Mouse (Mus musculus) gastrocnemius, adult 2 months (tissue): ENCODE measurements around the gene Mib2. TPM values are rescaled to one million over a fixed set of nuclear protein-coding genes. Genes with fewer than 3 reads are reported as not detected.

Source experiments
- DNase-seq: peaks from one replicate; pipeline ENCODE4 v3.0.0; 2022
- H3K27ac ChIP-seq: fragments of 200-600 bp; 2 replicates; pipeline ENCODE4 v1.8.1; 2022; ENCODE audit warnings: mild to moderate bottlenecking
- H3K4me3 ChIP-seq: fragments of 200-600 bp; 2 replicates; pipeline ENCODE4 v1.8.1; 2022; ENCODE audit warnings: mild to moderate bottlenecking, moderate library complexity
- CTCF ChIP-seq: fragments of 200-600 bp; IDR thresholded peaks from 2 replicates; pipeline ENCODE4 v1.8.1; 2022; ENCODE audit warnings: antibody characterized with exemption, mild to moderate bottlenecking, moderate library complexity
- intact Hi-C: fragments of 180-260 bp; cut with DNase I; formaldehyde crosslinking; loops from one replicate; pipeline ENCODE4 v1.15.1; 2025
- long read RNA-seq, 2 experiments: library from polyadenylated mRNA; stranded (forward); transcript quantifications; one replicate each; pipeline ENCODE4 v2.0.0; 2021
- total RNA-seq, 2 experiments: library from RNA; stranded (reverse); gene quantifications; 2 replicates each; pipeline ENCODE4 v1.2.3; 2021

Gene Mib2
- total RNA-seq, result 10 to 100 TPM; 17.7 to 19.8 TPM
- long read RNA-seq, experiment 1, transcript Mib2-201 (19 exons, 3,642 nt), result major isoform, 5 of 41 reads
- long read RNA-seq, experiment 1, partial matches to known transcripts, result 14 of 41 reads
- long read RNA-seq, experiment 1, other reads (novel, unspliced or antisense), result 22 of 41 reads
- long read RNA-seq, experiment 2, partial matches to known transcripts, result 9 of 37 reads
- long read RNA-seq, experiment 2, other reads (novel, unspliced or antisense), result 26 of 37 reads

DNA sequence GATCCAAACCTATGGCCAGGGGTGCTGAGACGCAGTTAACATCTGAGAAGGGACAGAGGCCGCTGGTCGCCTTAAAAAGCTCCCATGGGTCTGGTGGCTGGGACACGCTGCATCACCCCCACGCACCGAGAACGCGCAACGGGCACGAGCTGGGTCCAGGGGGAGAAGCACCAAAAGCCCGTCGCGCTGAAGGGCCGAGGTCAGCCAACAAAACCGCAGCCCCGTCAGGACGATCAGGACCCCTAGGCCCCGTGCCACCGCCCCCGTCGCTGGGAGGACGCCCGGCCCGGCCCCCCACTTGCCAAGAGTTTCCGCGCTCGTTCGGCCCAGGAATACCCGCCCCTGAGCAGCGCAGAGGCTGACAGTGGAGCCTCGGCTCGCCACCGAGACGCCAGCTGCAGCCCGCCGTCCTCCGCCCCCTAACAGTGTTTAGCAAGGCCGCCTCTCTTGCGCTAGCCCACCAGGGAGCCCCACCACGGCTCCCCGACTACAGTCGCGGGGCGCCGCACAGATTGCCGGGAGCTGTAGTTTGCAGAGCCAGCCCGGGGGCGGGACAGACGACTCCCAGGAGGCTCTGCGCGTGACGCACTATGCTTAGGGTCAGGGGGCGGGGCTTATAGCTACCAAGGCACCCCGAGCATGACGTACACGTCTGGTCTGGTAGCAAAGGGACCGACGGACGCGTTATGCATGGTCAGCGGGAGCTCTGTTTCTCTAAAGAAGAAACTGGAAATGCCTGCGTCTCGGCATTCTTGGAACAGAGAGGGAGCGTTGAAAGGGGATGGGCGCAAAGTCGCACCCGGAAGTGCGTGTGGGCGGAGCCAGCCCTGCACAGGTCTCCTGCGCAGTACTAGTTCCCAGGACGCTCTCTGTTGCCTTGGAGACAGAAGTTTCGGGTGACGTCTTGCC lies at the start of gene Mib2:
Gene Mib2, minus strand, starts transcription at position 510 of the 909 bp plus-strand sequence.
- Histone ChIP-seq H3K4me3 (peak within 1 kb of the TSS; percentile 98), H3K27ac (peak within 1 kb of the TSS; percentile 95)
- no peak for TF ChIP-seq CTCF
- peak; percentile 97 for DNase-seq
- intact Hi-C loops, result loop anchor here (5.0 kb wide), 1 partner anchor 42 kb away; no protein-coding TSS in a partner anchor

DNA sequence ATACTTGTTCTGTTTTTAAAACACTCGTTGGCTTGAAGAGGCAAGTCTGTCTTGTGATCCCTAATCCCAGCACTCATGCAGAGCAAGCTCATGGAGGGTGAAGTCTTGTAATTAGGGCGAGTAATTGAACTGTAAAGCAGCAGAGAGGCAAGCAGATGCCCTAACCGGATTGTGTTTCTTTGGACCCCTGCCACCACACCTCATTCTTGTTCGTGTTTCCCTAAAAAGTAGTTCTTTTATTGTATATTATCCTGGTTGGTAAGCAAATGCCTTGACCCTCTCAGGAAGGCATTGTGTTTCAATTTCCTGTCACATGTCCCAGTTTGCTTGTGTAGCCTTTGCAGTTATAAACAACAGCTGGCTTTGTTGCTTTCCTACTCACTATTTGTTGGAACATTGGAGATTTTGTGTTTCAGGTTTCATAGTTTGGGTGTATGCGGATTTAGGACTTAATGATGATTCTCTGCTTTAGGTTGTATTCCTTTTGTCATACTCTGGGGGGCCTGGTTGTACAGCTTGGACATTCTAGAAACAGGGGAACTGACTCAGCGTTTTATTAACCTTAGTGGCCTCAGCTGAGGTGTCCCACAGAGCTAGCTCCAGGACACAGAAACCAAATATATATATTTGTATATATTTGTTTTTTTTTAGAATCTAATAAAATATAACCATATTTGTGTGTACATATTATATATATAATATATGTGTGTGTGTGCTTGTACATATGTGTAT lies 41.7 kb upstream of the Mib2 start:
- Histone ChIP-seq H3K27ac (peak overlapping the region; percentile 76), H3K4me3 (peak overlapping the region; percentile 25)
- TF ChIP-seq CTCF, result no peak
- no peak for DNase-seq
- intact Hi-C loops, result no loop called here

DNA sequence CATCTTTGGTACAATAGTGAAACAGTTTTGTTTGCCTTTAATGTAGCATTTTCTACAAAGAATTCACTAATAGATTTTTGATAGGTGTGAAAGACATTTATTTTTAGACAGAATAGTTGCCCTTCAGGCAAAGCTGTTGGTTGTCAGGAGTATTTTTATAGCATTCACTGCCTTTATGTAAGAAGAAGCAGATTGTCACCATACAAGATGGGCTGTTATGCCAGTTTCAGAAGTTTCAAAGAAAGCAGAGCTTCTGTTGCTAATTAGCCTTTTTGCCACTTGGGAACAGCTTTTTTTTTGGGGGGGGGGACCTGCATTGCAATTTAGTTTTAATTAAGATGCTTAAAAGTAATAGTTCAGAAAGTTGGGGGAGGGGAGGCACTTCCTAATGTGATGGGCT lies 40.0 kb upstream of the Mib2 start:
- no peak for TF ChIP-seq CTCF
- DNase-seq, result no peak
- no peak overlapping the region for H3K4me3 ChIP-seq
- H3K27ac ChIP-seq, result peak overlapping the region; percentile 76; the same call in 1 of the 2 replicates
- intact Hi-C loops, result loop anchor here (10.0 kb wide), 1 partner anchor 344 kb away; the partner anchor contains the start of gene Prkcz

DNA sequence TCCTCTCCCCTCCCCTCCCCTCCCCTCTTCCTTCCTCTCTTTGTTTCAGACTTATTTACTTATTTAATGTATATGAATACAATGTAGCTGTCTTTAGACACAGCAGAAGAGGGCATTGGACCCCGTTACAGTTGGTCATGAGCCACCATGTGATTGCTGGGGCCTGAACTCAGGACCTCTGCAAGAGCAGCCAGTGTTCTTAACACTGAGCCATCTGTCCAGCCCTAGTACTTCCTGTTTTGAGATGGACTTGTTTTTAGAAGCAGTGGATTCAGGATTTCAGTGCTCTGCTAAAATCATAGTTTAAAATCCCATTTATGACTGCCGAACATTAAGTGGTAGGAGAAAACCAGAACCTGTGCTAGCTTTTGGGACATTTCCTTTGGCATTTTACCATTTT lies 39.6 kb upstream of the Mib2 start:
- intact Hi-C loops, result loop anchor here (10.0 kb wide), 1 partner anchor 344 kb away; the partner anchor contains the start of gene Prkcz
- TF ChIP-seq CTCF, result no peak
- no peak overlapping the region; the same call in 1 of the 2 replicates for H3K4me3 ChIP-seq
- H3K27ac ChIP-seq, result peak overlapping the region; percentile 76; the same call in 1 of the 2 replicates
- DNase-seq, result no peak

DNA sequence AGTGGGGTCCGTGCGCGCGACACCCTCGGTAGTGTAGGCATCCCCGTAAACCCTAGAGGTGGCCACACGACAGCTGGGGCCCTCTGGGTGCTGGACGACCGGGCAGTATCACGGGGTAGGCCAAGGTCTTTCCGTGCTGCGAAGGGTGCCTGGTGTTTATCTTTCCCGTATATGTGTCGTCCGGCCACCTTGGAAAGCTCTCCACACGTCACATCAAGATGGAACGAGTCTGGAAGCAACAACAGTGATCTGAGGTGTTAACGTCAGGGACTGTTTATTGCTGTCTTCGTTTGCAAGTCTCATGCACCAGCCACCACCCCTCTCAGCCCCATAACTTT lies 36.6 kb upstream of the Mib2 start:
- Histone ChIP-seq H3K4me3 (peak overlapping the region; percentile 85), H3K27ac (peak overlapping the region; percentile 98)
- no peak for TF ChIP-seq CTCF
- DNase-seq, result no peak
- intact Hi-C loops, result loop anchor here (10.0 kb wide), 1 partner anchor 341 kb away; the partner anchor contains the start of gene Prkcz

DNA sequence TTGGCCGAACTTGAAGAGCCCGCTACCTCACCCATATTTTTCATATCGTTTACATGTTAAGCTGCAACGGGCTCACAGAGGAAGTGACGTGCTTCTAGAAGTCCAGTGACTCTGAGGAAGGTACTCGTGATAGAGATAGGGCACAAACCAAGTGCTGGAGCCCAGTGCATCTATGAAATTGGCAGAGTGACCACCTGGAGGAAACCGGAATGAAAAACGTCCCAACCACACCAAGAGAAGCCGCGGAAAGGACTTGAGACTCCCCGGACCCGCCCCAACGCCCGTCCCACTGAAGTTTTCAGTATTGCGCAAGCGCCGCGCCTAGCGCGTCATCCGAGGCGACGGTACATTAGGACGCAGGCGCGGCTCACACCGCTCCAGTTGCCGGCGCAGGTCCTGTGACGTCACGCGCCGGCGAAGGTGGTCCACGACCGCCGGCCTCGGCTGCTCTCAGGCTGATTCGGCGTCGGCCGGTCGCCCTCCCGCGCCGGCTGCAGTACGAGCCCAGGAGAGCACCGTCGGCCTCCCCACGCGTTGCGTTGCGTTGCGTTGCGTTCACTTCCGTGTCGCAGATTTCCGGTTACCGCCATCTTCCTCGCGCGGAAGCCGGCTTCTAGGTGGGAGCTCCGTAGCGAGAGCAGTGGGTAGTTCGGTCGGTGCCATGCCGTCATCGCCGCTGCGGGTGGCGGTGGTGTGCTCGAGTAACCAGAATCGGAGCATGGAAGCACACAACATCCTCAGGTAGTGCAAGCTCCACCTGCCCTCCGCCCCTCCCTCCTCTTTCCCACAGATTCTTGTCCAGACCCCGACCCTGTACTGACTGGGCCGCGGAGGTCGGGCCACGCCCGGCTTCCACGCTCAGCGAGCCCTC lies 36.0 kb upstream of the Mib2 start, which contains the start of gene Ssu72:
Gene Ssu72, plus strand, starts transcription at position 80 of the 871 bp plus-strand sequence.
- intact Hi-C loops, result loop anchor here (5.0 to 10.0 kb wide), 3 partner anchors 78 to 340 kb away; partner anchors contain the start of gene Prkcz
- no peak for TF ChIP-seq CTCF
- Histone ChIP-seq H3K27ac (peak within 1 kb of the TSS; percentile 98), H3K4me3 (peak within 1 kb of the TSS; percentile 85)
- DNase-seq, result peak; percentile 95

DNA sequence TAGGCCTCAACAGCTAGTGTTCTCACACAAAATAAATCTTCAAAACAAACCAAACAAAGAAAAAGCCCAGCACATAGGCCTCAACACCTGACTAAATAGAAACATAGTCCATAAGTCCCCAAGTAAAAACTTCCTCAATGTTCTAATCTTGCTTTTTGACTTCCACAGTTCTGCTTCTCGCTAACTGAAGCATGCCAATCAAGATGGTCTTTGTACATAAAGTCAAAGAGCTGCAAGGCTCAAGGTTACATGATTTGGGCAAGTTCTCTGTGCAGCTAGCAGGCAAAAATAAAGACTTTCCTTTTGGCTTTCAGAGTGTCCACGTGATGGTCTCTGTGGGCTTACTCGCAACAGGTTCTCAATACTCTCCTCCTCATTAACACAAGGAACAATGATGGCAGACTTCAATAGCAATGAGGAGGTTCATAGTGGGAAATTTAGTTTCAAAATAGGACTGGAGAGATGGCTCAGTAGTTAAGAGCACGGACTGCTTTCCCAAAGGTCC lies 34.5 kb upstream of the Mib2 start:
- no peak for DNase-seq
- TF ChIP-seq CTCF, result no peak
- intact Hi-C loops, result loop anchor here (5.0 to 10.0 kb wide), 3 partner anchors 76 to 339 kb away; partner anchors contain the start of gene Prkcz
- Histone ChIP-seq H3K4me3 (no peak overlapping the region), H3K27ac (no peak overlapping the region)

DNA sequence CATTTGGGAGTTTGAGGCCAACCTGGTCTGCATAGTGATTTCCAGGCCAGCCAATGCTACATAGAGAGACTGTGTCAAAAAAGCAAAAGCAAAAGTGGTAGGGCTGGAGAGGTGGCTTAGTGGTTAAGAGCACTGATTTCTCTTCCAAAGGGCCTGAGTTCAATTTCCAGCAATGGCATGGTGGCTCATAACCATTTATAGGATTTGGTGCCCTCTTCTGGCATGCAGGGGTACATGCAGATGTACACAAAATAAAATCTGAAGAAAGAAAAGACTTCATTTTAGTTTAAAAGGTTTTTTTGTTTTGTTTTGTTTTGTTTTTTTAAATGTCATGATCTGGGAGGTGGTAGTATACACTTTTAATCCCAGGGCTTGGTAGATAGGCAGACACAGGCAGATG lies 31.4 kb upstream of the Mib2 start:
- no peak overlapping the region for H3K4me3 ChIP-seq
- no peak overlapping the region for H3K27ac ChIP-seq
- peak; percentile 66 for TF ChIP-seq CTCF
- DNase-seq, result no peak
- intact Hi-C loops, result loop anchor here (5.0 to 10.0 kb wide), 3 partner anchors 73 to 336 kb away; partner anchors contain the start of gene Prkcz

DNA sequence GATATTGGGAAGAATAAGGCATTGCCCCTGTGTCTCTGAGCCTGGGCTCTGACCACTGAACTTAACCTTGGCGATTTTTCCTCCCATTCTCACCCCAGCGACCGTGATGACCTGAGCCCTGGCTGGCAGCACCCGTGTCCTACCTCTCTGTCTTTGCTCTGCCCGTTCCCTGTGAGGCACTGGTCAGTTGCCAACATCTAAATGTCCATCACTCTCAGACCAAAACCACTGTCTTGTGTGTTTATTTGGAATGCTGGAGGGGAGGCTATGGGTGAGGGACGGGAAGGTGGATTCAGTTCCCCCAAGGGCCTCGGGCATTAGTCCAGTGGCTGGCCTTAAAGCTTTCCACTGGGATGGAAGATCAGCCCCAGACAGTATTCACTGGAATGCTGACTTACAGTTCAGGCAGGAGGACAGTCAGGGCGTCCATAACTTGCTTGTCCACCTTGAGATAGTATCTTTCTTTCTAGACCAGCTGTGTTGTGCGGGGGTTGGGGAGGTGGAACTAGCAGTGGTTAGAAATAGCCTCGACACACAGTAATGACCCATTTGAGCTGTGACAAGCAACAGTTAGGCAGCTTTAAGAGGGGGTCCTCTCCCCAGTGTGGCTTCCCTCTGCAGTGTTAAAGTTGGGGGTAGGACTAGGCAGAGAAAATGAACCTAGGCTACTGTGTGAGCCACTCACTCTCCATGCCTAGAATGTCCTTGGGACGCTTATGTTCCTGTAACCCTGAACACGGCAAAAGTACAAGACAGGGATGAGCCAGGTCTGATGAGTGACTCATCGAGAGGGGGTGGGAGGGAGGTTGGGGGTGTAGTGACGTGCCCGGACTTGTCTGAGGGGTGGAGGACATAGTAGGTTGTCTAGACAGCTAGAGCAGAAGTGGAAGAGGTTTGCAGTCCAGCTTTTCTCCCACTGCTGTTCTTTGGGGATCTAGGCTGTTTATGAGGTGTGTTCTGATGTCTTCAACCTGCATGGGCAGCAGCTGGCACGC lies 27.6 kb upstream of the Mib2 start:
- DNase-seq, result no peak
- intact Hi-C loops, result no loop called here
- Histone ChIP-seq H3K4me3 (no peak overlapping the region), H3K27ac (no peak overlapping the region)
- no peak for TF ChIP-seq CTCF

DNA sequence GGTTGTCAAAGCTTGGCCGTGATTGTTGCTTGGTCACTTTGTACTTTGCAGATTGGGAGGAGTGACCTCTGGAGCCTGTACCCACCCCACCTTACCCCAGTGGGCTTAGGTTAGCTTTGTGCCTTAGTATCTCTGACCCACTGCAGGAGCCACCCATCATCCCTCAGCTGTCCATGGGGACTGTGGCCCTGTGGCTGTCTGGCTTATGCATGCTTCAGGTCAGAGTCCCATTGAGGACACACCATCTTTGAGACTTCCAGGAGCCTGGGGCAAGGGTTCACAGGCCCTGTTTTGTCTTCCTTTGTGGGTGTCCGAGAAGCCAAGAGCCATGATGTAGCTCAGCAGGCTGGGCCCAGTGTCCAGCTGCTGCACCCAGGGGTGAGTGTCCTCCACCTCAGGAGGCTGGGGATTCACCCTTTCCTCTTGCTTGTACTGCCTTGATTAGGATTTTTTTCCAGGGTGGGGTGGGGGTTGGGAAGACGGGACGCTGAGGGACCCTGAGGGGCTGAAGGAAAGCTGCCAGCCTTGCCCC lies 26.6 kb upstream of the Mib2 start:
- DNase-seq, result no peak
- Histone ChIP-seq H3K4me3 (peak overlapping the region; percentile 87), H3K27ac (no peak overlapping the region)
- intact Hi-C loops, result no loop called here
- no peak for TF ChIP-seq CTCF
